Mouse (Mus musculus) CD4-positive, CD25-positive, alpha-beta regulatory T cell, adult 4 months (primary cell): ENCODE results near the gene Plekha6. TPM values are rescaled to one million over a fixed set of nuclear protein-coding genes. Genes with fewer than 3 reads are reported as not detected.

Experiments used
- ATAC-seq: one replicate; pipeline ENCODE4 v1.8.0; 2017
- polyA plus RNA-seq, 2 experiments: library from polyadenylated mRNA; unstranded; fragments of 100-300 nt; shearing (Covaris generic); gene quantifications; one replicate each; pipeline ENCODE4 v1.2.1; 2017

The Plekha6 gene
- polyA plus RNA-seq, 2 experiments from 2014 or later: not detected

DNA sequence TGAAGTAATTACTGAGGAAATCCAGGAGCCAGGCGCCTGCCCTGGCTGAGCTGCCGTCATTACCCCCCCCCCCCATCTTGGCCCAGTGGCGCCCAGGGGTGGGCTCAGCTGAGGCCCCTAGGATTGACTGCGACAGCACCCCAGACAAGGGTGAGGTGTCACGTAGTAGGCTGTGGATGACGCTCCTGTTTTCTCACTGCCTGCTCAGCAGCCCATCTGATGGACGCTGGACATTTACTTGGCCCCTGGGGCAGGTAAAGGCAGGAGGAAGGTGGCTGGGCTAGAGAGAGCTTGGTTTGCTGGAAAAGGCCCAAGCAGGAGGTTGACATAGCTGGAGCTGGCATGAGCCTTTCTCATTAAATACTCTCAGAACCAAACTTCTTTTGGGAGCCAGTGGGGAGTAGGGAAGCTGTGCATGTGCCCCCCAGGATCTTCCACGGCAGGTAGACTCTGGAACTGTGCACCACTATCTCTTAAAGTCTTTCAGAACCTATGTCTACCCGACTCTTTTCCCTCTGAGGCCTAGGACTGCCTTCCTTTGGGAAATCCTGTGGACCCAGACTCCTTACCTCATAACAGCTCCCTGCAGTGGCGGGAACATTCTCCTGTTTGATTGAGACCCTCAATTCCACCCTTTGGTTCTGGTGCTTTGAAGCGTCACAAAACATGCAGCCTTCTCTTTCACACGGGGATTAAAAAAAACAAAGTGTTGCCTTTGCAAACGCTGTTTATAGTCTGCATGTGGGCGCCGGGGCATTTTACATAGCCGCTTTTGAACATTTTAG, 19.3 kb downstream of the Plekha6 start:
- no peak for ATAC-seq

DNA sequence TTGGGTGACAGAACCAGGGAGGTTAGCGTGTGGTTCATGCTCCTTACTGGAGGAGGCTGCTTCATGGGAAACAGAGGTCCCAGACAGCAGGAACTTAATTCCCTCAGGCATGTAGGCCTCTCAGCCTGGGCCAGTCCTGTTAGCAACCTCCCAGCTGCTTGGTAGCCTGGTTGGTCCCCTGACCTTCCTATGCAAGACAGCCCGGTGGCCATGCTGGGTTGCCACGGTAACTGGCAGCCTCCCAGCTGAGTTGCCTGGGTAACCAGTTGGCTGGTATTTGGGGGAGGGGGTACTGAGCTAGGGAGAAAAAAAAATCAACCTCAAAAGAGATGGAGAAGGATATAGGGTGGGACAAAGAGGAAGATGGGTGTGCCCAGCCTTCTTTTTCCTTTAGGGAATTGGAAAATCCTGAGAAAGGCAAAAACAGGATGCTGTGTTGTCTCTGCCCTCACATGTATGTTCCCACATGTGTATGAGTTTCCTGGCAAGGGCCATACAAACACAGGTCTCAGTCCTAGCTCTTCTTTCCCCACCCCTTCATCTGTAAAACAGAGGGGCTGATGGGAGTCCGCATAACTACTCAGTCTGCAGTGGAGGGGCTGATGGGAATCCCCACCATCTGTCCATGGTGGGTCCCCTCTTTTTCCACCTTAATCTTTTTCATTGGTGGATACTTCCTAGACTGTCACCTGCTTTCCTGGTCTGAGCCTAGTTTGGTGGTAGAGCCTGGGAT, 24.1 kb downstream of the Plekha6 start:
- ATAC-seq: no peak

DNA sequence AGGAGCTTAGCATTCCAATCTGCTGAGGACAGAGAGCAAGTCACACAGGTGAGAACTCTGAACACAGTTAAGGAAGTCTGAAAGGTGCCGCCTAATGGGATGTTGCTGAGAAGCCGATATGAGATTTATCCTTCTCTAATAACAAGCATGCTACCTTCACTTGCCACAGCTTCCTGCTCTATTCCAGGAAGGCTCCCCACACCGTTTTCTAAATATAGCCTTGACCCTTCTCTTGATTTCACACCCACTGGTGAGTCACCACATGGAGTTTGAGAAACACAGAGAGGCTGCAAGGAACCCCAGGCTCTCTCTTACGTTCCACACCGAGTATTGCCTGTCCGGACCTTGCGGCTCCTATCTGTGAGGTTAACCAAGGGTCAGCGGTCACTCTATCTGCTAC, 24.7 kb downstream of the Plekha6 start:
- no peak for ATAC-seq

DNA sequence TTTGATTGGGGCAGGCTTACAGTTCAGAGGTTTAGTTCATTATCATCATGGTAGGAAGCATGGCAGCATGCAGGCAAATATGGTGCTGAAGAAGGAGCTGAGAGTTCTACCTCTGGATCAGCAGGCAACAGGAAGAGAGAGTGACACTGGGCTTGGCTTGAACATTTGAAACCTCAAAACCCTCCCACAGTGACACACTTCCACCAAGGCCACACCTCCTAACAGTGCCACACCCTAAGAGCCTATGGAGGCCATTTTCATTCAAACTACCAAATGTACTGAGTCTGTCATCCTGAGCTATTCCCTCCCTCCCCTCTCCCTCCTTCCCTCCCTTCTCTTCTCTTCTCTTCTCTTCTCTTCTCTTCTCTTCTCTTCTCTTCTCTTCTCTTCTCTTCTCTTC, 25.5 kb downstream of the Plekha6 start:
- no peak for ATAC-seq

DNA sequence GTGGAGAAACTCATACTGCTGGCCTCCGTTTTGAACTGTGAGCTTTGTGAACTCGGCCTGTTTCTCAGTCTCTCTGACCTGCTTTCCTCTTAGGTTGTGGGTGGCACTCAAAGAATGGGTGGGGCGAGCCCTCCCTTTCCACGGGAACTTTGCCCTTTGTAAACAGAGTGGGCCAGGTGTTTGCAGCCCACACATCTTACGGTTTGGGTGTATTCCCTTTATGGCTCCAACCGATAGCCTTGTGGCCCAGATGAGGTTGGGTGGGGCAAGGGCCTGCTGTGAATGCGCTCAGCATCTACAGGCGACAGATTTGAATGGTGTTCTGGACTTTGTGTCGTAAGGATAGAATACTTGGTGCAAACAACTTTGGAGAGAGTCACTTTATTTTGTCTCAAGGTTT, 26.5 kb downstream of the Plekha6 start:
- ATAC-seq: no peak

DNA sequence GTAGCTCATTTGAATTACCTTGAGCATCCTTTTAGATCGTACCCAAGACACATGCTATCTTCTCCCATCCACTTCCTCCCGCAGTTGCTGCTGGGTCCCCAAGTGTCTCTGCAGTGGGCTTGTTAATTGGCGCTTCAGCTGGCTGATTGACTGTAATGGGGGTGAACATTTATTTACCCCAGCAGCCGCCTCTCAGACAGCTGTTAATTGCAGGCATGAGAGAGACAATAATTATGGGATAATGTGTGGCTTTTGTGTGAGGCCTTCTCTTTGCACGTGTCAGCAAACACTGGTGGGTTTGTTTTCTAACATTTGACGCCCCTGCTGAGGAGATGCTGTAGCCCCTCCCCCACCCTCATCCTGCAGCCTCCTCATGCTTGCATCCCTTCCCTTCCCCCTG, 32.2 kb downstream of the Plekha6 start:
- ATAC-seq: no peak

DNA sequence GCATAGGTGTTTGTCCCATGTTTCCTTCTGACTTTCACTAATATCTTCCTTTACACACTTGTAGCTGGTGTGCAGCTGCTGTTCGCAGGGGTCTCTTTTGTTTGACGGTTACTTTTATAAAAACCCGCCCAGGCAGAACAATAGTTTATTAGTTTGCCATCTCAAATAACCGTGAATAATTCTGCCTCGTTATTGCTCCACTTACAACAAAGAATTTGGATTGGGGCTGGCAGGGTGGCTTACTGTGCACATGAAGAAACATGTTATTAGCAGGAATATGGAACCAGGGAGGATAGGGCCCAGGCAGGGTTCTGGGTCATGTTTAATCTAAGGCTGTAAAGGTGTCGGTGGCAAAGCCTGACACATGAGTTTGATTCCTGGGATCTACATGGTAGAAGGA, 33.3 kb downstream of the Plekha6 start:
- ATAC-seq: no peak

DNA sequence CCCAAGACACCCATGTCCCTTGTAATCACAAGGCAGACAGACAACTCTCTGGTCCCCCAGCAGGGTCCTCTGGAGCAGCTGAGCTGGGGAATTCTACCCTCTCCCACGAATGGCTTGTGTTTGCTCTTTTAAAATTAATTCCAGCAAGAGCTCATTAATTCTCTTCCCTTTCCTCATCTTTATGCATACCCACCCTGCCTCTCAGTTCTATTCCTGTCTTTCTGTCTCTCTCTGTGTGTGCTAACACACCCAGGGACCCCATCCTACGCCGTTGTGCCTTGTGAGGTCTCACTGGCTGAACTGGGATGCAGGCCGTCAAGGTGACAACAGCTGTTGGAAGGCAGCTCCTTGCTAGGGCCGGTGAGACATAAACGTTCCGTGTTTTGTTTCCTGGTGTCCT, 35.7 kb downstream of the Plekha6 start:
- no peak for ATAC-seq

DNA sequence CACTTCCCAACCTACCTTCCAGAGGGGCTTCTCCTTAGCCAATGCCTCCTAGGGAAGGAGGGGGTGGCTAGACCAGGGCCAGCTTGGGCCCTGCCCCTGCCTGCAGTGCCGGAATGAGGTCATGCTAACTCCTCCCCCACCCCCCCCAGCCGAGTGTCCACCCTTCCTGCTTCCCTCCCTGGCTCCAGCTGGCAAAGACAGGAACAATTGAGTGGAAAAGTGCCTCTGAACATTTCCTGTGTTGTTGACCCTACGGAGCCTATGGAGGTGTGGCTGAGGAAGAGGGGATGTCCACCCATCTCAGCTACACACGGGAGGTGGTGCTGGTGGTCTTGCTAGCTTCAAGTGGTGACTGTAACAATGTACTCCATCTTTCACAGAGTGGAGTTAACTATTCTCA, 37.5 kb downstream of the Plekha6 start:
- no peak for ATAC-seq

DNA sequence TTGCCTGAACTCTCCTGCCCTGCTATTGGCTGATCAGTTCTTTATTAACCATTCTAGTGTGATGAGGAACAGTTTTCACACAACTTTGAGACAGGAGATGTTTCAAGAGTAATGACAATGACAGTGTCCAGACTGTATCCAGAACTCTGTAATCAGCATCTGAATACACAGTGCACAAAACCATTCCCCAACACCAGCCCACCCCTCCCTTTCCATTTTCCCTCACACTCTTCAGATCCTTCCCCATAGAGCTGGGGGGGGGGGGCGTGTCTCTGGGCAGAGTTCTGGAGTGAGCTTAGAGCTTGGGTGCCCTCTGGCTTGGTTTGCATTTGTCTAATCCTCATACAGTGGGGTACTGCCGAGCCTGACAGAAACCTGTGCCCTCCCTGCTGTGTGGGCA, 39.7 kb downstream of the Plekha6 start:
- ATAC-seq: no peak

DNA sequence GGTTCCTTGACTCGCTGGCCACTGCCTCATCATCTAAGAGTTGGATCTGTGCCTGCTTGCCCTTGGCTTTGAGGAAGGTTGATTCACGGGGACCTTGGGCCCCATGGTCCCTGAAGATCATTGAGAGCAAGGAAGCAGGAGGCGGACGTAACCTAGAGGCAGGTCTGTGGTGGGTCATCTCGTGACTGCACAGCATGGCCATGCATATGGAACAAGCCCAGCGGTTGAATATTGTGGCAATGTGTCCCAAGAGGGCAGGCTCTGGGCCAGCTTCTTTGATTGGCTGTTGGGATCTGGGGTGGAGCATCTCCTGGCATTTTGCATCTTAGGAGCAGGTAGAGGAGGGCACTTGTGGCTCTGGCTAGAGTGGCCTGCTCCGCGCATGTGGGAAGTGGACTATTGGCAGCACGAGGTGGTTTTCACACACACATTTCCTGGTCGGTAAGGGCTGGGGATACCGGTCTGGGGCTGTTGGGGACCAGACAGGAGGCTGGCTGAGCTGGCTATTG, 40.4 kb downstream of the Plekha6 start:
- no peak for ATAC-seq

DNA sequence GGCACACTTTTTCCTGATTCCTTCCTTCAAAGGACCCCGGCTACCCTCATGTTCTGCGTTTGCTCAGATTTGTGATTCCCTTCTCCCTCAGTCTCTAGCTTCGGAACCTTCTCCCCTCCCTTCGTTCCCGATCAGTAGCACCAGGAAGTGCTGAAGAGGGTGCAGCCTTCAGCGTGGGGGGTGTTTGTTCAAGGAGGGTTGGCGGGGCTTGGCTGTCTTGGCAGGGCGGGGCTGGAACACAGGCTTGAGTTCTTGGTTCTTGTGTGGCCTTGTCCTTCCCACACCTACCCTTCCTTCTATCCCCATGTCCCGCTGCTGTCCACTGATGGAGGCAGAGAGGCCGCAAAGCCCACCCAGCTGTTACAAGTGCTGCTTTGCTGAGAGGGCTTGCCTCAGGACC, 41.0 kb downstream of the Plekha6 start:
- ATAC-seq: no peak

DNA sequence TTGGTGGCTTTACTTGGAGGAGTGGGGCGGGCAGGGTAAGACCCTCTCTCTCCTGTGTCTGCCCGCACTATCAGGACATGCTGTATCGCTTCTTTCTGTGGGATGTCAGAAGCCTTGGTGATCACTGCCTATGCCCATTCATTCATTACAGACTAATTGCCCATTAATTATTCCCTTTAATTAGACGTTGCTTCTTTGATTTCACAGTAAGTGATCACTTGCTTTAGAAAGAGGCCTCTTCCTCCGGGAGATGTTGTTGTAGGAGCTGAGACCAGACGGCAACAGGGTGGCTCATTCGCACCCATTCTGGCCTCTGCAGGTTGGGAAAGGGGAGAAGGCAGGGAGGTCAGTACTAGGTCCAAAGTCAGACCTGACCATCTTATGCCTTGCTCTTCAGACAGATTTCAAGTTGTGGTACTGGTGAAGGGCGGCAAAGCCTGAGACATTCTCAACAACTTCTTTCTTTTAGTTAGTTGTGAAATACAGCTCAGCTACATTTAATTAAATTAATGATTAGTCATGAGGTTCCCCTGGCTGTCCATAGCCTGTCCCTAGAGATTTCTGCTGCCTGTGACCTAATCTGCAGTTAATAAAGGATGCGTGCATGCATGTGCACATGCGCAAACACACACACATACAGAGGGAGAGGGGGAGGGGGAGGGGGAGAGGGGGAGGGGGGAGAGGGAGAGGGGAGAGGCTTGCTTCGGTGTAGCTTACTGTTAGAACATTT, 44.2 kb downstream of the Plekha6 start:
- no peak for ATAC-seq

DNA sequence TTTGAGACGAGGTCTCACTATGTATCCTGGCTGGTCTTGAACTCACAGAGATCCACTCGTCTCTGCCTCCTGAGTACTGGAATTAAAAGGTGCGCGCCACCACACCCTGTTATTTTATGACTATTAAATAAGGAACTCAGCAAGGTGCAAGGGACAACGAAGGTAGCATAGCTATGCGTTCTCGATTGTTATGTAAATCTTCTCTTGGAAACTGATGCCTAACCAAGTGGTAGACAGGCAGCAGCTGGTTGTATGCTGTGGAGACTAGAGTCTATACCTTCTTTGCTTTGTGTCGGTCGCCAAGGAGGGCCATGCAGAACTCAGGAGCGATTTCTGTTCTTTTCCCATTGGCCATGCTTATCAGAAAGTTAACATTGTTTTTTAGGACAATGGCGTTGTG, 45.0 kb downstream of the Plekha6 start:
- ATAC-seq: no peak

DNA sequence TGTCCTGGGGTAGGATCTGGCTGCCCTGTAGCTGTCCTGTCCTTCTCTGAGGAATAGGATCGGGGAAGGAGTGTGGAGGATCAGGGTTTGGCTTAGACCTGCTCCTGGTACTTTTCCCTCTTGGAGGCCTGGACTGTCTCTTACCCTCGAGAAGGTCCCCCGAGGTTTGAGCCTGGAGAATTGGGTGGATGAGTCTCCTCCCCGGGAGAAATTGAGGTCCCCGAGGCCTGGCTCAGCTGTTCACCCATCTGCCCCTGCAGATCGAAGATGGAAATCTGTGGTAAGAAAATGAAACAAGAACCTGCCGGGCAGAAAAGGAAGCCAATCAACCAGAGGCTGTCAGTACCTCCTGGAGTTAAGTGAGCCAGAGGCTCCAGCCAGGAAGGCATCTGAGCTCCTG, 45.5 kb downstream of the Plekha6 start:
- no peak for ATAC-seq

DNA sequence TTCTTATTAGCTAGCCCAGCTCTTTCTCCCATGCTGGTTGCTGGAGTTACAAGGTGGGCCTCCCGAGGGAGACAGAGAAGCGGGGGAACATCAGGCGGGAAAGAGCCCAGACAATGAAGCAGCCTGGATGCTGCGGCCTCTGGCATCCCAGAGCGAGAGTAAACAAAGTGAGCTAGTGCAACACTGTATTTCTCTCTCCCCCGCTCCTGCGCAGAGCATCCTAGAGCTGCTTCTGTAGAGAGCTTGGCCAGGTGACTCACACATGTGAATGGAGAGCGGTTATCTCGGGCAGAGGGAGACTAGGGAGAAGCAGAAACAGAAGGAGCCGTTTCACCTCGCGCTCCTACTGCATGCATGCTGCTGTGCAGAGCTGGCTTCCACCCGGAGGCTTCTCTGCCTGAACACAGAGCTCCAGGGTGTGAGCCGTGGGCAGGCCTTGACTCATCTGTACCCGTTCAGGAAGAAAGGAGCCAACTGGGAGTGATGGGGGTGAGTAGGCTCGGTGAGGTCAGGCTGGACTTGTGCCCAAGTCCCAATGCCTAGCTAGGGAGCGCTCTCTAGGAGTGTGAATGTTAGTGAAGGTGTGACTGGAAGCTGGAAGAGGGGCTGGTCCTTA, 46.0 kb downstream of the Plekha6 start:
- no peak for ATAC-seq

DNA sequence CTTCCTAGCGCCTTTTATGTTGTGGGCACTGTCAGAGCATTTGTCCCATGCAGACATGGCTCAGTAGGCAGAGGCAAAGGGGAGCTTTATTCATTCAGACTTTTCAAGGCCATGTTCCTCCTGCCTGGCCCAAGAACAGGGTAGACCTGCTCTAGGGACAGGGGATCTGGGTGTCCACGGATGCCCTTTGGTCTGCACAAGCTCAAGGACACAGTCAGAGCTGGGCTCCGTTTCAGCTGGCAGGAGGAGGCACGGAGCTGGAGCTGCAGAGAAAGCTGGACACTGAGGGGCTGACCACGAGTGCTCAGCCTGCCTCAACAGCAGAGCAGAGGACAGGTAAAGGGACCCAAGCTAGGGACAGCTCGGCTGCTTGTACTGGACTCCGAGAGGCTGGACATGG, 46.8 kb downstream of the Plekha6 start:
- no peak for ATAC-seq

DNA sequence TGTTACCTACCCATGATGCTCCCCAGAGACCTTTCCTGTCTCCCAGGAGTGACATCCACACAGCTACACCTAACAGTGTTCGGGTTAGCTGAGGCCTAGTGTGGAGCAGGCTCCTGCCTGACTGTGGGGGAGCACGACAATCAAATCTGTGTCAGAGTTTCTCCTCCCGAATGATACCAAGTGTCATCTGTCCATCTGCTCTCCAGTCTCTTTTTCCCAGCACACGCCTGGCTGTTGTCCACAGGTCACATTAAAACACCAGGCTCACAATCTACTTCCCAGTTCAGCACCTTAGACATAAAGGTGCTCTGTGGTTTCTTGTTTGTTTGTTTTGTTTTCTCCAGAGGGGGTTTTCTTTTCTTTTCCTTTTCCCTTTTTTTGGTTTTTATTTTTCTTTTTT, 48.3 kb downstream of the Plekha6 start:
- no peak for ATAC-seq

DNA sequence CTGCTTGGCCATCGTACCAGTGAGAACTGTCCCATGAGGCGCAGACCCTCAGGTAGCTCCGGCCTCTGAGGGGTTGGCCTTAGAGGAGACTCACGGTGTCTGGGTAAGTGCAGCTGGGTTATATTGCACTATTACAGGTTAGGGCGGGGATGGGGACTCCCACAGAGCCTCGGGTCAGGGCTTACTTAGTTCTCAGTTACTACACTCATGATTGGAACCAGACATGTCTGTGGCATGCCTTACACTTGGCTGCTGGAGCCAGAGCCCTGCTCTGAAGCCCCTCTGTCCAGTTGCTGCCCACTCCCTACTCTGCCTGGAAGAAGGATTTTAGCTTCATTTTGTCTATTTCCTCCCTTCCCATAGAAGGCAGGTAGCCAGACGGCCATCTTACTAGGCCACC, 49.1 kb downstream of the Plekha6 start:
- no peak for ATAC-seq

DNA sequence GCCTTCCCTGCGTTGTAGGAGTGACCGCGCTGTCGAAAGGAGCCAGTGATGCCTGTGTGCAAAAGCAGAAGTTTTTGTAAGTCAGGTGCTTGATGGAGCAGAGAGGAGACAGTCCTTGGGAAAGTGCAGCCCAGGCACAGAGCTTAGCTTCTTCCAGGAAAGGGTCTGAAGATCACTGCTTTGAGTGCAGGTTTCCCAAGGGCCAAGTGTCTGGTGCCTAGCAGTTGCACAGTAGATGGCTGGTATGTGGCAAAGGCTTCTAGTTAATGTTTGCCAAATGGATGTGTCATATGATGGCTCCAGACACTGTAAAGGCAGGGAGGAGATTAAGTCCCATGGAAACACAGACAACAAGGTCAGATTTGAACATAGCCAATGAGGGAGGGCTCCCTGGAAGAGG, 49.9 kb downstream of the Plekha6 start:
- no peak for ATAC-seq

DNA sequence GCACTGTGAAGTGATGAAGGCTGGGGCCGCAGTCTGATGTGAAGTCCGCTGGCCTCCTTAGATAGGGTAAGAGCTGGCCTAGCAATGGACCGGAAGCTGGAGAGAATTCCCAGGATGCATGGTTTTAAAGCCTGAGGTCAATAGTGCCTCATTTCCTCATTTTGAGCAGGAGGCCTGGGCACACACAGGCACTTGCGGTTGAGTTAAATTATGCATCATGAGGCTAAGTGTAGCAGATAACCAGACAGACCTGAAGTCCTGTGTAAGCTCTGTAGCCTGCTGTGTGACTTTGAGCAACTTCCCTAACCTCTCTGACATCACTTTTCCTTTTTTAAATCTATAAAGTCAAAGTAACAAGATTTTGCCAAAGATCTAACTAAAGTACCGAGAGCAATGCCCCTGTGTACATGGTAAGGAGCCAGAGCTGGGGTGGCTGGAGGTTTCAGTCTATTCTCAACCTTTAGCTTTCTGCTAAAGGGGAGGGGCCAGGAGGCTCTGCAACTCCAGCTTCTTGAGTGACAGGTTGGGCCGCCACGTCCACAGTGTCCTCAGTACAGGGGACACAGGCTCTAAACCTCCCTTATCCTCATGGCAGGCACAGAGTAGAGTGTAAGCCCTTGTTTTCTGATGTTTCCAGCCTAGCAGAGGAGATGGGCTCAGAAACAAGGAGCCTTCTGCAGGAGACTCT, 50.8 kb downstream of the Plekha6 start:
- ATAC-seq: no peak

DNA sequence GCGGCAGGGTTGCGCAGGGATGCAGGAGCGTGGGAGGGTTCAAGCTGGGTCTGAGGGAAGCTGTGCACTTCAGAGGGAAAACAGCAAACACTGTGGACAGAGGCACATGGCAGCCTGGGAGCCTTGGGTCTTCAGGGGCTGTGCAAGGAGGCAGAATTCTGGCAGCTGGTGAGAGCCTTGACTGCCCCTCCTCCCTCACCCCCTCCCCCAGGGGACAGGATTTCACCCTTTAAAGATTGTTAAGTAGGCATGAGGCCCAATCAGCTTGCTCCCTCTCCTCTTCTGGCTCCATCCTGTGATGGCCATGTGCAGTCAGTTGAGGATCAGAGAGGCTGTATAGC, 51.3 kb downstream of the Plekha6 start:
- no peak for ATAC-seq

DNA sequence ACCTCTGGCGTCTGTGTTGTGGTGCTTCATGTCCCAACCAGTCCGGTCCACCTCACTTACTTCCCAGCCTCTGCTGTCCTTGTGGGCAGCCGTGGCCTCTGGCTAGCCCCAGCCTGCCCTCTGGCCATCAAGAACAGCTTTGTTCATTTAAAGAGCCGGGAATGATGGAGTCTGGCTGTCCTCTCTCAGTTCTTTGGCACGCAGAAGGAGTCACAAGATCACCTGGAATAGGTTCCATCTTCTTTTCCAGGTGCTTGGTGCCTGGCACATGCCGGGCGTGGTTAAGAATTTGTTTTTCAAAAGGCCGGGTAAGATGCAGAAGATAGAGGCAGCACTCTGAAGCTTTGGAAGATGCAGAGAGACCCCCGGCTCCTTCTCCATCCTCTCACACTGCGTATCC, 51.7 kb downstream of the Plekha6 start:
- ATAC-seq: no peak
